Mouse (Mus musculus): ENCODE data around the gene Mrps26. TPM values are rescaled to one million over a fixed set of nuclear protein-coding genes. Genes with fewer than 3 reads are reported as not detected.
"Not testable (repeated sequence)": the region's sequence is repeated elsewhere in the genome, so short reads cannot be mapped to it uniquely, and the experiment has no call there.

The Mrps26 gene
- polyA plus RNA-seq, 1 experiment: 86.9 TPM

DNA sequence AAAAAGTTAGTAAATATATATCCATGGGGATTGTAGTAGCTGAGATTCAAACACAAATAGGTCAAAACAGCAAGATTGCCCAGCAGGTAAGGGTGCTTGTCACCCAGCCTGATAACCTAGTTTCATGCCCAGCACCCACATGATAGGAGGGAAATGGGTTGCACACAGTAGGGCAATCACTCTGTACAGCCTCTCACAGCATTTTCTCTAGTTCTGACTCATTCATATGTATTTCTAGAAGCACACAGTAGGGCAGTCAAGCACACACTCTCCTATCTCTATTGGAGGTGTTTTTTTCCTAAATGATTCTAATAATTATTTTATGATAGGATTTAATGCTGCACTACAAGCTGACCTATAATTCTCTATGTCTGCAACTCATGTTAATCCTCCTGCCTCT is 6.4 kb downstream of the Mrps26 start:
- H3K36me3 ChIP-seq (ENCODE audit: control insufficient read depth, insufficient read depth, low read length): no peaks in the 10 kb centered on the region
- DNase-seq: no peak
- H3K4me3 ChIP-seq (ENCODE audit: insufficient read depth, low read depth, low read length): no peak overlapping the region
- H3K27ac ChIP-seq (ENCODE audit: insufficient read depth, low read depth, low read length): no peak overlapping the region
- H3K27me3 ChIP-seq (replicated peaks; ENCODE audit: control insufficient read depth, insufficient read depth, low read length): no peaks in the 10 kb centered on the region
- TF ChIP-seq POLR2A (IDR thresholded peaks at IDR 0.05; ENCODE audit: low read depth, low read length) (no peak), CTCF (conservative IDR thresholded peaks at IDR 0.05; ENCODE audit: insufficient read depth, insufficient read length, low read depth, low read length) (no peak)
- peaks cover 2% of the 10 kb centered on the region; the same call in 1 of the 2 replicates for H3K4me1 ChIP-seq (ENCODE audit: control insufficient read depth, insufficient read depth, low read length)

DNA sequence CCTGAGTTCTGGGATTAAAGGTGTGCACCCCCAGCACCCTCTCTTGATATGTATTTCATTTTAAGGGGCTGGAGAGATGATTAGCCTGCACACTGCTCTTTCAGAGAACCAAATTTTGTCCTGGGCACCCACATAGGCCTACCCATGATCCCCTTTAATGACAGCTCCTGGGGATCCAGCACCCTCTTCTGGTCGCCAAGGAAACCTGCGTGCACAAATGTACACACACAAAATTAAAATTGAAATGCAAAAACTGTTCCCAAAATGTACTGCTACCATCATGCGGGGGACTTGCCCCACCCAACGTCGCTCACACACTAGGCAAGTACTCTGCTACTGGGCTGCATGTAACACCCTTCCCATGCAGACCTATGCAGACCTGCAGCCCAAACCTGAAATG is 11.4 kb downstream of the Mrps26 start:
- no peak for DNase-seq
- Histone ChIP-seq H3K27ac (ENCODE audit: insufficient read depth, low read depth, low read length) (no peak overlapping the region), H3K4me1 (ENCODE audit: control insufficient read depth, insufficient read depth, low read length) (no peaks in the 10 kb centered on the region), H3K36me3 (ENCODE audit: control insufficient read depth, insufficient read depth, low read length) (no peaks in the 10 kb centered on the region), H3K27me3 (replicated peaks; ENCODE audit: control insufficient read depth, insufficient read depth, low read length) (no peaks in the 10 kb centered on the region), H3K4me3 (ENCODE audit: insufficient read depth, low read depth, low read length) (no peak overlapping the region)
- WGBS: 91% methylated on average over 5 of the region's 5 CpGs
- TF ChIP-seq POLR2A (IDR thresholded peaks at IDR 0.05; ENCODE audit: low read depth, low read length) (no peak), CTCF (conservative IDR thresholded peaks at IDR 0.05; ENCODE audit: insufficient read depth, insufficient read length, low read depth, low read length) (0 out of 2 replicates have a peak, but pooled peaks have one; percentile 12)

DNA sequence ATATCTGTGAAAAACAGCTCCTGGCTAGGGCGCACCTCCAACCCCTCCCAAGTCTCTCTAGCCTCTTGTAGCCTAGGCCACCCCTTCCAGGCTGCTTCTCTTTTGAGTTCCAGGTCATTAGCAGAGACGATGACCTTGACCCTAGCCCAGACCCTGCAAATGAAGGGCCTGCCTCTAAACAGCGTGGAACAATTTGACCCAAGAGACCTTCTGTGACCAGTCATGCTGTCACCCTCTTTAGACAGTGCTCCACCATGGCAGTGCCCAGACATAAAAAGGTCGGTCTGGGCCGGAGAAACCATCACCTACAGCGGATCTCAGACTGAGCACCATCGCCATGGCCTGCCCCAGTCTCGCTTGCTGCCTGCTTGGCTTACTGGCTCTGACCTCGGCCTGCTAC is 12.3 kb downstream of the Mrps26 start, which contains the start of gene Oxt:
Oxt (plus strand) TSS at position 301 of the 400 bp plus-strand sequence.
- H3K27me3 ChIP-seq (replicated peaks; ENCODE audit: control insufficient read depth, insufficient read depth, low read length): peaks cover 3% of the 10 kb centered on the region
- WGBS: 68% methylated on average over 9 of the region's 9 CpGs
- no peak within 1 kb of the TSS for H3K27ac ChIP-seq (ENCODE audit: insufficient read depth, low read depth, low read length)
- H3K4me3 ChIP-seq (ENCODE audit: insufficient read depth, low read depth, low read length): peak within 1 kb of the TSS; percentile 19; the same call in 1 of the 2 replicates
- TF ChIP-seq POLR2A (IDR thresholded peaks at IDR 0.05; ENCODE audit: low read depth, low read length) (no peak), CTCF (conservative IDR thresholded peaks at IDR 0.05; ENCODE audit: insufficient read depth, insufficient read length, low read depth, low read length) (no peak)
- H3K4me1 ChIP-seq (ENCODE audit: control insufficient read depth, insufficient read depth, low read length): no peaks in the 10 kb centered on the region
- no peaks in the 10 kb centered on the region for H3K36me3 ChIP-seq (ENCODE audit: control insufficient read depth, insufficient read depth, low read length)
- DNase-seq: no peak

DNA sequence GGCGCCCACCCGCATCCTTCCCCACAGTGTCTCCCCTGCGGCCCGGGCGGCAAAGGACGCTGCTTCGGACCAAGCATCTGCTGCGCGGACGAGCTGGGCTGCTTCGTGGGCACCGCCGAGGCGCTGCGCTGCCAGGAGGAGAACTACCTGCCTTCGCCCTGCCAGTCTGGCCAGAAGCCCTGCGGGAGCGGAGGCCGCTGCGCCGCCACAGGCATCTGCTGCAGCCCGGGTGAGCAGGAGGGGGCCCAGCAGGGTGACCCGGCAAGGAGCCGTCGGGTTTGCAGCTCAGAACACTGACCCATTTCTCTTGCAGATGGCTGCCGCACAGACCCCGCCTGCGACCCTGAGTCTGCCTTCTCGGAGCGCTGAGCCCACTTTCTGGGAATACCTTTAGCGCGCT is 13.0 kb downstream of the Mrps26 start:
- not testable (repeated sequence) for H3K27me3 ChIP-seq (replicated peaks; ENCODE audit: control insufficient read depth, insufficient read depth, low read length); H3K36me3 ChIP-seq (ENCODE audit: control insufficient read depth, insufficient read depth, low read length); H3K27ac ChIP-seq (ENCODE audit: insufficient read depth, low read depth, low read length); H3K4me1 ChIP-seq (ENCODE audit: control insufficient read depth, insufficient read depth, low read length)
- DNase-seq: peak; percentile 41
- peak overlapping the region; percentile 19; the same call in 1 of the 2 replicates for H3K4me3 ChIP-seq (ENCODE audit: insufficient read depth, low read depth, low read length)
- 7% methylated on average over 32 of the region's 32 CpGs for WGBS

DNA sequence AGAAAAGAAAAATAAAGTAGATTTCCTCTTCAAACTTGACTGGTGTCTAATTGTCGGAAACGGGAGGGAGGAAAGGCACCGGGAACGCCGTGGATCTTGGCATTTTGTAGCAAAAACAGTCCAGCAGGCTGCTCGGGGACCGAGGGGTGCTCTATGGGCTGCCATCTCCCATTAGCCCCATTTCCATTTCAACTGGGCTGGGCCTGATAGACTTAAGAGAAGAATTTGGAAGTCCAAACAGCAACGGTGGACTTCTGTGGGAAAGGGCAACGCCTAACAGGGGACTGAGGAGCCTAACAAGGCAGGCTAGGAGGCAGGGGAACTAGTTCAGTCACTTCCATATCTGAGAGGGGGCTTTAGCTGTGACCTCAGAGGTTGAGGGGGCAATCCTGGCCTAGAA is 13.5 kb downstream of the Mrps26 start:
- 37% methylated on average over 9 of the region's 9 CpGs for WGBS
- no peaks in the 10 kb centered on the region for H3K36me3 ChIP-seq (ENCODE audit: control insufficient read depth, insufficient read depth, low read length)
- H3K27me3 ChIP-seq (replicated peaks; ENCODE audit: control insufficient read depth, insufficient read depth, low read length): peaks cover 3% of the 10 kb centered on the region

DNA sequence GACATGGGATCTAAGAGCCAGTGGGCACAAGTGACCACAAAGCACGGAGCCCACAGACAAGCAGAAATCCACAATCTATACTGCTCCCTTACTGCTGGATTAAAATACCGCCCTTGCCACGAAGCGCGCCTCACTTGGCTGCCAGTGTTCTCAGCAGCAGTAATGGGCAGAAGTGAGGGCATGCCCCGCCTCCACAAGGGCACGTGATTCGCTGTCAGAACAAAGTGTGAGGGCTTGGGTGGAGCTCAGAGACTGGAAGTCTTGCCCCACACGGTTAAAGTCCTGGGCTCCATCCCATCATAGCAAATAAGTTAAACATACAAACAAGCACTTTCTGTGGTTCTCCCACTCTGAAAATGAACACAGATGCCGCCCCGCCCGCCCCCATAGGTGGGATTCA is 14.1 kb downstream of the Mrps26 start:
- no peaks in the 10 kb centered on the region for H3K4me1 ChIP-seq (ENCODE audit: control insufficient read depth, insufficient read depth, low read length)
- no peak overlapping the region for H3K27ac ChIP-seq (ENCODE audit: insufficient read depth, low read depth, low read length)
- no peak for TF ChIP-seq CTCF (conservative IDR thresholded peaks at IDR 0.05; ENCODE audit: insufficient read depth, insufficient read length, low read depth, low read length)
- TF ChIP-seq POLR2A (IDR thresholded peaks at IDR 0.05; ENCODE audit: low read depth, low read length): no peak
- 5% methylated on average over 12 of the region's 12 CpGs for WGBS
- DNase-seq: peak; percentile 90
- H3K36me3 ChIP-seq (ENCODE audit: control insufficient read depth, insufficient read depth, low read length): no peaks in the 10 kb centered on the region
- H3K27me3 ChIP-seq (replicated peaks; ENCODE audit: control insufficient read depth, insufficient read depth, low read length): peaks cover 3% of the 10 kb centered on the region
- no peak overlapping the region for H3K4me3 ChIP-seq (ENCODE audit: insufficient read depth, low read depth, low read length)

More for the DNA sequence above, 13.5 kb downstream of the Mrps26 start:
- DNase-seq: no peak
- Histone ChIP-seq H3K4me3 (ENCODE audit: insufficient read depth, low read depth, low read length) (no peak overlapping the region), H3K27ac (ENCODE audit: insufficient read depth, low read depth, low read length) (no peak overlapping the region), H3K4me1 (ENCODE audit: control insufficient read depth, insufficient read depth, low read length) (no peaks in the 10 kb centered on the region)
- TF ChIP-seq CTCF (conservative IDR thresholded peaks at IDR 0.05; ENCODE audit: insufficient read depth, insufficient read length, low read depth, low read length) (no peak), POLR2A (IDR thresholded peaks at IDR 0.05; ENCODE audit: low read depth, low read length) (no peak)

DNA sequence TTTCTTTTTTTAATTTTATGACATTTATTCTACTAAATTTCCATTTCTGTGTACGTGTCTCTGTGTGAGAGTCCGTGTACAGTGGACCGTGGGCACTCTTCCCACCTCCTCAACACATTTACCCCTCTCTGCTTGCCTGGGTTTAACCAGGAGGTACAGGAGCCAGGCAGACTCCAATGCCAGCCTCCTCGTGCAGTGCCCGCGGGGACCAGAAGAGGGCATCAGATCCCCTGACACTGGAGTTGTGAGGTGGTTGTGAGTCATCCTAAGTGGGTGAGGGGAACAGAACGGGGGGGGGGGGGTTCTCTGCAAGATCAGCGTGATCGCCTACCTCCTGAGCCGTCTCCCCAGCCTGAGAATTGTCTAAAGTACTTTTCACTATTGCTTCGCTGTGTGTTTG is 14.6 kb downstream of the Mrps26 start:
- WGBS: 11% methylated on average over 11 of the region's 11 CpGs
- H3K36me3 ChIP-seq (ENCODE audit: control insufficient read depth, insufficient read depth, low read length): no peaks in the 10 kb centered on the region
- no peak for TF ChIP-seq POLR2A (IDR thresholded peaks at IDR 0.05; ENCODE audit: low read depth, low read length)
- TF ChIP-seq CTCF (conservative IDR thresholded peaks at IDR 0.05; ENCODE audit: insufficient read depth, insufficient read length, low read depth, low read length): peak; percentile 62
- peak; percentile 65 for DNase-seq
- H3K4me3 ChIP-seq (ENCODE audit: insufficient read depth, low read depth, low read length): no peak overlapping the region
- no peaks in the 10 kb centered on the region for H3K4me1 ChIP-seq (ENCODE audit: control insufficient read depth, insufficient read depth, low read length)
- peaks cover 3% of the 10 kb centered on the region for H3K27me3 ChIP-seq (replicated peaks; ENCODE audit: control insufficient read depth, insufficient read depth, low read length)
- H3K27ac ChIP-seq (ENCODE audit: insufficient read depth, low read depth, low read length): no peak overlapping the region

DNA sequence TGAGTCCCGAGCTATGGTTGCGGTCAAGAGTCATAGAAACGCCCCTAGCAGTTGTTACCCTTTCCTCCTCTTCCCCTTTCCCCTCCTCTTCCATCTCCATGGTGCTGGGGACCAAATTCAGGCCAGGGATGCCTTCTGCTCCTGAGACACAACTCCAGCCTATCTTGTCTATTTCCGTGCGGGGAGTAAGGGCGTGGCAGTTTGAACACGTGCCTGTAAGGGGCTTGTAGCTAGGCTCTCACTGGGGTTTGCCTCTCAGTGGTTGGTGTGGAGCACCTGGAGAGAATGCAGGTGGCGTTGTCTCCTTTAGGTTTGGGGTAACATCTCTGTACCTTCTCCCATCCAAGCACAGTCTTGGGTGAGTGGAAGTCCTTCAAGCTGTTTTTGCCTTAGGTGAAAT is 16.2 kb downstream of the Mrps26 start:
- no peak overlapping the region for H3K27ac ChIP-seq (ENCODE audit: insufficient read depth, low read depth, low read length)
- TF ChIP-seq CTCF (conservative IDR thresholded peaks at IDR 0.05; ENCODE audit: insufficient read depth, insufficient read length, low read depth, low read length): no peak
- 14% methylated on average over 8 of the region's 8 CpGs for WGBS
- no peak for DNase-seq
- no peak overlapping the region for H3K4me3 ChIP-seq (ENCODE audit: insufficient read depth, low read depth, low read length)
- H3K27me3 ChIP-seq (replicated peaks; ENCODE audit: control insufficient read depth, insufficient read depth, low read length): peaks cover 3% of the 10 kb centered on the region
- H3K4me1 ChIP-seq (ENCODE audit: control insufficient read depth, insufficient read depth, low read length): no peaks in the 10 kb centered on the region
- no peaks in the 10 kb centered on the region for H3K36me3 ChIP-seq (ENCODE audit: control insufficient read depth, insufficient read depth, low read length)

Measured in kidney, adult 2 months (tissue).